Mouse (Mus musculus) lung, postnatal 0 days (tissue): ENCODE data around the gene Cmtm7. TPM values are rescaled to one million over a fixed set of nuclear protein-coding genes. Genes with fewer than 3 reads are reported as not detected.

Experiments used
- ATAC-seq: fragments of 200-750 bp; cut with Nextera tagmentation; 2 replicates; pipeline ENCODE4 v1.8.0; 2017; ENCODE audit warnings: moderate library complexity
- DNase-seq: peaks from one replicate; pipeline ENCODE4 v3.0.0-alpha.2; 2016; ENCODE audit warnings: low spot score
- H3K27ac ChIP-seq: fragments of 300-500 bp; sonication (generic); 2 replicates; pipeline ENCODE4 v1.5.1; 2014; ENCODE audit warnings: antibody characterized with exemption, mild to moderate bottlenecking, low read length, mixed read lengths
- H3K27me3 ChIP-seq: fragments of 300-500 bp; sonication (generic); replicated peaks from 2 replicates; pipeline ENCODE4 v1.6.1; 2014; ENCODE audit warnings: low read length, mixed read lengths; ENCODE audit not compliant: insufficient read depth
- H3K36me3 ChIP-seq: fragments of 300-500 bp; sonication (generic); 2 replicates; pipeline ENCODE4 v1.6.1; 2014; ENCODE audit warnings: low read length, mixed read lengths; ENCODE audit not compliant: insufficient read depth
- H3K4me1 ChIP-seq: fragments of 300-500 bp; sonication (generic); 2 replicates; pipeline ENCODE4 v1.6.1; 2014; ENCODE audit warnings: antibody characterized with exemption, low read depth, low read length, mixed read lengths; ENCODE audit not compliant: insufficient read depth
- H3K4me2 ChIP-seq: fragments of 300-500 bp; sonication (generic); replicated peaks from 2 replicates; pipeline ENCODE4 v1.6.1; 2014; ENCODE audit warnings: low read depth, mild to moderate bottlenecking, low read length, moderate library complexity, mixed read lengths
- H3K4me3 ChIP-seq: fragments of 300-500 bp; sonication (generic); 2 replicates; pipeline ENCODE4 v1.5.1; 2014; ENCODE audit warnings: low read depth, low read length
- H3K9ac ChIP-seq: fragments of 300-500 bp; sonication (generic); replicated peaks from 2 replicates; pipeline ENCODE4 v1.6.1; 2014; ENCODE audit warnings: low read depth, mild to moderate bottlenecking
- H3K9me3 ChIP-seq: fragments of 300-500 bp; sonication (generic); 2 replicates; pipeline ENCODE4 v1.6.1; 2016; ENCODE audit warnings: low read length, mixed read lengths
- CTCF ChIP-seq: IDR thresholded peaks from 2 replicates; pipeline ENCODE4 v1.5.1; 2016; ENCODE audit warnings: antibody characterized with exemption, mild to moderate bottlenecking
- EP300 ChIP-seq: IDR thresholded peaks from 2 replicates; pipeline ENCODE4 v1.6.1; 2016; ENCODE audit warnings: antibody characterized with exemption, mild to moderate bottlenecking, control low read depth
- WGBS: fragments of 180-500 bp; shearing (Covaris S2); extraction: QIAGEN DNeasy Blood & Tissue Kit; methylation state at CpG from one replicate; pipeline ENCODE4 v1.1.7; 2014; 5-methylcytosine and 5-hydroxymethylcytosine counted together
- polyA plus RNA-seq: library from polyadenylated mRNA; unstranded; fragments of >200 nt; fragmentation: Nextera tagmentation; extraction: Ambion mirVana; gene quantifications from 2 replicates; pipeline ENCODE4 v1.2.1, GENCODE M21; 2015

The Cmtm7 gene
- polyA plus RNA-seq, 1 experiment from 2014 or later = 74.8 TPM

GRCm38 (mm10) chr9:114779984-114780745, 1.5 kb downstream of the Cmtm7 start:
- 42% methylated on average over 23 of the region's 23 CpGs for WGBS
- TF ChIP-seq CTCF (no peak), EP300 (no peak)
- no peaks in the 10 kb centered on the region for H3K9me3 ChIP-seq
- H3K4me3 ChIP-seq = peak overlapping the region; percentile 55
- H3K27ac ChIP-seq = no peak overlapping the region
- ATAC-seq (no peak), DNase-seq (no peak)
- H3K27me3 ChIP-seq = no peaks in the 10 kb centered on the region
- H3K9ac ChIP-seq = peak overlapping the region; percentile 73
- peaks cover 9% of the 10 kb centered on the region; the same call in 1 of the 2 replicates for H3K4me1 ChIP-seq
- peak overlapping the region; percentile 95 for H3K4me2 ChIP-seq
- no peaks in the 10 kb centered on the region for H3K36me3 ChIP-seq

- ATAC-seq (no peak), DNase-seq (no peak)
- Histone ChIP-seq H3K27me3 (no peaks in the 10 kb centered on the region), H3K4me1 (peaks cover 11% of the 10 kb centered on the region; the same call in 1 of the 2 replicates), H3K9me3 (no peaks in the 10 kb centered on the region), H3K36me3 (no peaks in the 10 kb centered on the region), H3K9ac (no peak overlapping the region), H3K4me3 (no peak overlapping the region), H3K4me2 (no peak overlapping the region), H3K27ac (no peak overlapping the region)
- TF ChIP-seq EP300 (no peak), CTCF (no peak)
- WGBS = 90% methylated on average over 7 of the region's 7 CpGs
Measured at GRCm38 (mm10) chr9:114778877-114779276, 2.8 kb downstream of the Cmtm7 start.

GRCm38 (mm10) chr9:114778047-114778390, 3.6 kb downstream of the Cmtm7 start:
- Histone ChIP-seq H3K27me3 (no peaks in the 10 kb centered on the region), H3K36me3 (no peaks in the 10 kb centered on the region), H3K9ac (no peak overlapping the region), H3K4me1 (peaks cover 11% of the 10 kb centered on the region; the same call in 1 of the 2 replicates), H3K27ac (no peak overlapping the region), H3K4me3 (no peak overlapping the region), H3K4me2 (no peak overlapping the region), H3K9me3 (no peaks in the 10 kb centered on the region)
- DNase-seq = no peak
- no peak for TF ChIP-seq CTCF
- TF ChIP-seq EP300 = no peak
- WGBS = 64% methylated on average over 7 of the region's 7 CpGs
- ATAC-seq = no peak

GRCm38 (mm10) chr9:114777178-114778046, 4.2 kb downstream of the Cmtm7 start:
- DNase-seq (no peak), ATAC-seq (no peak)
- TF ChIP-seq CTCF = no peak
- TF ChIP-seq EP300 = no peak
- WGBS = 60% methylated on average over 6 of the region's 6 CpGs
- Histone ChIP-seq H3K9me3 (no peaks in the 10 kb centered on the region), H3K27ac (no peak overlapping the region), H3K9ac (no peak overlapping the region), H3K27me3 (no peaks in the 10 kb centered on the region), H3K36me3 (no peaks in the 10 kb centered on the region), H3K4me1 (peaks cover 11% of the 10 kb centered on the region; the same call in 1 of the 2 replicates), H3K4me2 (no peak overlapping the region), H3K4me3 (no peak overlapping the region)

GRCm38 (mm10) chr9:114776361-114776760, 5.3 kb downstream of the Cmtm7 start:
- no peak for DNase-seq
- Histone ChIP-seq H3K27ac (no peak overlapping the region), H3K9ac (no peak overlapping the region), H3K36me3 (no peaks in the 10 kb centered on the region), H3K4me3 (no peak overlapping the region), H3K4me1 (peaks cover 11% of the 10 kb centered on the region; the same call in 1 of the 2 replicates), H3K4me2 (no peak overlapping the region), H3K9me3 (no peaks in the 10 kb centered on the region), H3K27me3 (no peaks in the 10 kb centered on the region)
- no peak for TF ChIP-seq EP300
- no peak for TF ChIP-seq CTCF
- no peak for ATAC-seq
- 82% methylated on average over 3 of the region's 3 CpGs for WGBS

- H3K27me3 ChIP-seq = no peaks in the 10 kb centered on the region
- 53% methylated on average over 4 of the region's 4 CpGs for whole genome bisulfite sequencing
- TF ChIP-seq EP300 = no peak
- TF ChIP-seq CTCF = no peak
- no peak overlapping the region for H3K4me3 ChIP-seq
- peaks cover 7% of the 10 kb centered on the region; the same call in 1 of the 2 replicates for H3K4me1 ChIP-seq
- no peak overlapping the region for H3K27ac ChIP-seq
- H3K9me3 ChIP-seq = no peaks in the 10 kb centered on the region
- no peaks in the 10 kb centered on the region for H3K36me3 ChIP-seq
- H3K9ac ChIP-seq = no peak overlapping the region
- no peak overlapping the region for H3K4me2 ChIP-seq
- ATAC-seq (peak; percentile 32; the same call in 1 of the 2 replicates), DNase-seq (no peak)
Measured at GRCm38 (mm10) chr9:114775272-114775671, 6.4 kb downstream of the Cmtm7 start.
